Mouse (Mus musculus) lung, postnatal 0 days (tissue): Measurements from ENCODE around the gene Hspa2. TPM values are rescaled to one million over a fixed set of nuclear protein-coding genes. Genes with fewer than 3 reads are reported as not detected.

ENCODE experiments used
- ATAC-seq: fragments of 200-750 bp; cut with Nextera tagmentation; 2 replicates; pipeline ENCODE4 v1.8.0; 2017; ENCODE audit warnings: moderate library complexity
- DNase-seq: peaks from one replicate; pipeline ENCODE4 v3.0.0-alpha.2; 2016; ENCODE audit warnings: low spot score
- H3K27ac ChIP-seq: fragments of 300-500 bp; sonication (generic); 2 replicates; pipeline ENCODE4 v1.5.1; 2014; ENCODE audit warnings: antibody characterized with exemption, mild to moderate bottlenecking, low read length, mixed read lengths
- H3K27me3 ChIP-seq: fragments of 300-500 bp; sonication (generic); replicated peaks from 2 replicates; pipeline ENCODE4 v1.6.1; 2014; ENCODE audit warnings: low read length, mixed read lengths; ENCODE audit not compliant: insufficient read depth
- H3K36me3 ChIP-seq: fragments of 300-500 bp; sonication (generic); 2 replicates; pipeline ENCODE4 v1.6.1; 2014; ENCODE audit warnings: low read length, mixed read lengths; ENCODE audit not compliant: insufficient read depth
- H3K4me1 ChIP-seq: fragments of 300-500 bp; sonication (generic); 2 replicates; pipeline ENCODE4 v1.6.1; 2014; ENCODE audit warnings: antibody characterized with exemption, low read depth, low read length, mixed read lengths; ENCODE audit not compliant: insufficient read depth
- H3K4me2 ChIP-seq: fragments of 300-500 bp; sonication (generic); replicated peaks from 2 replicates; pipeline ENCODE4 v1.6.1; 2014; ENCODE audit warnings: low read depth, mild to moderate bottlenecking, low read length, moderate library complexity, mixed read lengths
- H3K4me3 ChIP-seq: fragments of 300-500 bp; sonication (generic); 2 replicates; pipeline ENCODE4 v1.5.1; 2014; ENCODE audit warnings: low read depth, low read length
- H3K9ac ChIP-seq: fragments of 300-500 bp; sonication (generic); replicated peaks from 2 replicates; pipeline ENCODE4 v1.6.1; 2014; ENCODE audit warnings: low read depth, mild to moderate bottlenecking
- H3K9me3 ChIP-seq: fragments of 300-500 bp; sonication (generic); 2 replicates; pipeline ENCODE4 v1.6.1; 2016; ENCODE audit warnings: low read length, mixed read lengths
- CTCF ChIP-seq: IDR thresholded peaks from 2 replicates; pipeline ENCODE4 v1.5.1; 2016; ENCODE audit warnings: antibody characterized with exemption, mild to moderate bottlenecking
- EP300 ChIP-seq: IDR thresholded peaks from 2 replicates; pipeline ENCODE4 v1.6.1; 2016; ENCODE audit warnings: antibody characterized with exemption, mild to moderate bottlenecking, control low read depth
- WGBS: fragments of 180-500 bp; shearing (Covaris S2); extraction: QIAGEN DNeasy Blood & Tissue Kit; methylation state at CpG from one replicate; pipeline ENCODE4 v1.1.7; 2014; 5-methylcytosine and 5-hydroxymethylcytosine counted together
- polyA plus RNA-seq: library from polyadenylated mRNA; unstranded; fragments of >200 nt; fragmentation: Nextera tagmentation; extraction: Ambion mirVana; gene quantifications from 2 replicates; pipeline ENCODE4 v1.2.1, GENCODE M21; 2015

Hspa2 gene
- polyA plus RNA-seq, 1 experiment from 2014 or later, result 25.0 TPM

DNA sequence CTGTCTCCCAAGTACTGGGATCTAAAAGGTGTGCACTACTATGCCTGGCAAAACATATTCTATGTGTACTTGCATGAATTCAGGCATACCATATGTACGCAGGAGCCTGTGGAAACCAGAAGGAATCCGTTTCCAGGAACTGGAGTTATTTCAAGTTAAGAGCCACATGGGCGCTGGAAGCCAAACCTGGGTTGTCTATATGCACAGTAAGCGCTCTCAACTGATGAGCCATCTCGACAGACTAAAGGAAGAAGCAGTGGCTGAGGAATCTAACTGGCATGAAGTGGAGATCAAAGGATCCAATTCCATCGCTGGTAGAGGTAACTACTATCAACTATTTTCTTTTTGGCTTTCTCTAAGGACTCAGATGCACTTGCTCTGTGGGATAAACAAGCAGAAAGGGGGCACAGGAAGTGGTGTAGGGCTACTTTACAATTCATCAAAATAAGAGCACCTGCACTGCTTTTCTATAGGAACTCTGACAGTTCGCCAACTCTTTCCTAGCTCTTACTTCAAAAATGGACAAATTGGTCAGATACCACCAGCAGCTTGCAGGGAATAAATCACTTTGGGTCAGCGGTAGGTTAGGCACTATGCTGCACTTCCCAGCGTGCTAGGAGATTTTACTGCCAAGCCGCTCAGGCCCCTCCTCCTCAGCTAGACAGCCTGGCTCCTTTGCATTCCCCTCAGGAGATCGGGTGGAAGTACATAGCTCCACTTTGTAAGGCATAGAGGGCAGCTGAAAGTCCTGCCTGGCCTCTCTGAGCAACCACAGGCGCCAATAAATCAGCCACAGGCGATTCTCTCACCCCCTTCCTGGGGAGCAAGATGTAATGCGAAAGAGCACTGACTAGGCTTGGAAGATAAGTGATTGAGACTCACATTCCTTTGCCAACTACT is 36.6 kb upstream of the Hspa2 start:
- Histone ChIP-seq H3K9me3 (no peaks in the 10 kb centered on the region), H3K9ac (no peak overlapping the region), H3K4me2 (no peak overlapping the region; the same call in 1 of the 2 replicates), H3K4me3 (no peak overlapping the region), H3K27ac (no peak overlapping the region), H3K27me3 (no peaks in the 10 kb centered on the region), H3K4me1 (peaks cover 13% of the 10 kb centered on the region; the same call in 1 of the 2 replicates), H3K36me3 (no peaks in the 10 kb centered on the region)
- DNase-seq (peak; percentile 51), ATAC-seq (no peak)
- TF ChIP-seq EP300 (no peak), CTCF (no peak)
- 26% methylated on average over 14 of the region's 14 CpGs for WGBS

DNA sequence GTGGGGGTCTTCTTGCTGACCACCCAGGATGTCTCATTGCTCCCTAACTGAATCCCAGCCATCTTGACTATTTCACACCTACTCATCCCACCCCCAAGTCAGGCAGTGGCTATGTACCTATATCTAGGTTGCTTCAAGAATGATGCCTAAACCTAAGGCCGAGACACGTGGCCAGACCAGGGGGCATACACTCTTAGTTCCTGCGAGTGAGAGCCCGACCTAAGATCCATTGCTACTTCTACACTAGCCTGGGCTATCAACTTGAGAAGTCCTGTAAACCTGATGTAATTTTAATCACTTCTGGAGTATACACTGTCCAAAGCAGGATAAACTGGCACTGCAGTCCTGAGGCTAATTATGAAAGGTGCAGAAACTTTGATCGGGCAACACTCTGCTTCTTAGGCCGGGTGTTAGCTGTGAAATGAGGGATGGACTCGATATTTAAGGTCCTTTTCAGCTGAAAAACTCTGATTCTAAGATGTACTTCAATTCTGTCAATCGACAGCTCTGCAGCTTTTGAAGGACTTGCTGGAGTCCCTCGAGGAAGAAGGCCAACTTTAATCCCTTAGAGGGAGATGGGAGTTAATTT is 35.7 kb upstream of the Hspa2 start:
- no peaks in the 10 kb centered on the region for H3K27me3 ChIP-seq
- H3K4me1 ChIP-seq, result peaks cover 18% of the 10 kb centered on the region; the same call in 1 of the 2 replicates
- 18% methylated on average over 9 of the region's 9 CpGs for WGBS
- no peak overlapping the region for H3K9ac ChIP-seq
- TF ChIP-seq CTCF (no peak), EP300 (no peak)
- H3K4me2 ChIP-seq, result peak overlapping the region; percentile 93
- H3K4me3 ChIP-seq, result peak overlapping the region; percentile 97
- H3K36me3 ChIP-seq, result no peaks in the 10 kb centered on the region
- no peak for DNase-seq
- no peaks in the 10 kb centered on the region for H3K9me3 ChIP-seq
- no peak overlapping the region for H3K27ac ChIP-seq
- no peak for ATAC-seq

DNA sequence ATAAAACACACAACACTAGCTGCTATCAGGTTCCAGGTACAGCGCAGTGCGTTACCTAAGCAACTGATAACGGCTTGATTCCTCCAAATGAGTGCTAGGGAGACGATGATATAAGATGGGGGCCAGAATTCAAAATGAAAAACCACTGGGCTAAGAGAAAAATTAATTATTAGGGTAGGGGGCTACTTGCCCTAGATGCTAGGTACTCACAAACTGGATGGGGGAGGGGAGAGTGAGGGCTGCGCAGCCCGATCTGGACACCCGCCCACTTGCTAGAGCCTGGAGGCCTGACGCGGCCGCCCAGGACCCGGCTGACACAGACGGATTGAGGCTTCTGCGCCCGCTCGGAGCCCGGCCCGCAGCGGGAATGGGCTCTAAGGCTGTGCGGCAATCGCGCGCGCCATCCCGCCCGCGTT is 35.2 kb upstream of the Hspa2 start:
- Histone ChIP-seq H3K4me3 (peak overlapping the region; percentile 97), H3K9ac (peak overlapping the region; percentile 95), H3K36me3 (no peaks in the 10 kb centered on the region), H3K27ac (peak overlapping the region; percentile 100), H3K4me2 (peak overlapping the region; percentile 93), H3K27me3 (no peaks in the 10 kb centered on the region), H3K4me1 (peaks cover 18% of the 10 kb centered on the region; the same call in 1 of the 2 replicates), H3K9me3 (no peaks in the 10 kb centered on the region)
- under 1% methylated on average over 26 of the region's 26 CpGs for WGBS
- peak; percentile 67 for DNase-seq
- peak; percentile 16 for ATAC-seq
- no peak for TF ChIP-seq CTCF
- TF ChIP-seq EP300, result no peak

DNA sequence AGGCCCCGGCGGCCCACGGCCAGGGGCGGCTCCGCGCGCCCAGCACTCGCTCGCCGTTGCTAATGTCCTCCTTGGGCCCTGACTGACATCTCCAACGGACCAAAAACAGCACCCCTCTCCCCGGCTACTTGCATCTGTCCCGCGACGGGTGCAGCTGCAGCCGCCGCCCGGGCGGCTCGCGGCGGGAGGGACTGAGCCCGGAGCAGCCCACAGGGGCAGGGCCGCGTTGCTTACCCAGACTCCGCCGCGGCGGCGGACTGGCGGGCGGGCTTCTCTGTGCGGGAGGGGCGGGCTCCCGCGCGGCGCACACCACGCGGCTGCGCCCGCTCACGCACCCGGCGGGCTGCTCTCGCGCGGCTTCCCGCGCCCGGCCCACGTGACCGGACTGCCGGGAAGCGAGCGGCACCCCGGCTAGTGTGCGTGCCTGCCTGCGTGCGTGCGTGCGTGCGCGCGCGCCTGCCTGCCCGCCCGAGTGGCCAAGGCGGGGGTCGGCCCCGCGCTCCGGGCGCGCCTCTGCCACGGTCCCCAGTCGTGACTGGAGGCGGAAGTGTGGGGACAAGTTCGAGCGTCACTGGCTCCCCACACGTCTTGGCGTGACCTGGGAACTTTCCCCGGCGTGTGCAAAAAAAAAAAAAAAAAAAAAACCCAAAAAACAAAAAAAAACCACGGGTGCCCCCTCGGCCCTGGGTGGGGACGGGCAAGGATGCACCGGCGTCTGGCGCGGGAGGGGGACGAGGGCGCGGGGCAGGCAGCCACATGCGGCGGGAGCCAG is 34.6 kb upstream of the Hspa2 start, which contains the start of gene Zbtb25:
Gene Zbtb25, minus strand, starts transcription at position 397 of the 772 bp plus-strand sequence.
- Histone ChIP-seq H3K9me3 (no peaks in the 10 kb centered on the region), H3K27ac (peak within 1 kb of the TSS; percentile 100), H3K4me3 (peak within 1 kb of the TSS; percentile 97), H3K9ac (peak within 1 kb of the TSS; percentile 95), H3K36me3 (no peaks in the 10 kb centered on the region), H3K4me1 (peaks cover 18% of the 10 kb centered on the region; the same call in 1 of the 2 replicates), H3K27me3 (no peaks in the 10 kb centered on the region), H3K4me2 (peak within 1 kb of the TSS; percentile 93)
- TF ChIP-seq EP300 (no peak), CTCF (no peak)
- under 1% methylated on average over 63 of the region's 96 CpGs for WGBS
- peak; percentile 79 for ATAC-seq
- DNase-seq, result peak; percentile 94

DNA sequence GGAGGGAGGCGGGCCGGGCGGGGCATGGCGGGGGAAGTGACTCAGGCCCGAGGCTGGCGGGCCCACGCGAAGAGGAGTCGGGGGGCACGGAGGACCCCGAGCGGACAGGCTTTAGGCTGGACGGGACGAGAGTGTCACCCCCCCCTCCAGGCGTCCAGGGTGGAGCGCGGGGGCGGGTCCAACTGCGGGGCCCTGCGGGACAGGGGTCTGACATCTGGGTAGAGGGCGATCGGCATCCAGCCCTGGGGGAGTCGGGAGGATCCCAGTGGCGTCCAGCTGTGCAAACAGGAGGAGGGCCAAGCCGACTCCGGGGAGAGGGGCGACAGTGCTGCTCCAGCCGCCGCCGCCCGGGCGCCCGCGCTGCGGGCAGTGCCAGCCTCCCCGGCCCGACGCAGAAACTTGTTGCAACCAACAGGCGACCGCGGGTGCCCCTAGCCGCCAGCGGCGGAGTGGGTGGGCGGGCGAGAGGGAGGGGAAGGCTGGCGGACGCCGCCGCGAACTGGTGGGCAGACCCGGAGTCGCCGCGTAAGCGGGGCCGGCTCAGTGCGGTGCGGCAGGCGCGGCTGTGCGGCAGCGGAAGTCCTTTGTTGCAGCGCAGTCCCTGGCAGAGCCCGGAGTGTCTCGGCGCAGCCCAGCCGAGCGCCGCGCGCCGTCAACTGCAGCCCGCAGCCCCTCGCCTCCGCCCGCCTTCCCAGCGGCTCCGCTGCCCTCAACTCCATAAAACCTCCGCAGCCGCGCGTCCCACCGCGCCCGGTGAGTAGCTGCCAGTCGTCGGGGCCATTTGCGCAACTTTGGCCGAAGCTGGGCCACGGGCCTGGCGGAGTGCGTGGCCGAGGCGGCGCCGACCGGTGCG is 33.8 kb upstream of the Hspa2 start, which contains the start of gene Zbtb1:
Gene Zbtb1, plus strand, starts transcription at position 289 of the 853 bp plus-strand sequence.
- peak; percentile 70 for ATAC-seq
- DNase-seq, result peak; percentile 86
- Histone ChIP-seq H3K9me3 (no peaks in the 10 kb centered on the region), H3K27ac (peak within 1 kb of the TSS; percentile 100), H3K9ac (peak within 1 kb of the TSS; percentile 95), H3K4me1 (peaks cover 18% of the 10 kb centered on the region; the same call in 1 of the 2 replicates), H3K4me3 (peak within 1 kb of the TSS; percentile 97), H3K27me3 (no peaks in the 10 kb centered on the region), H3K36me3 (no peaks in the 10 kb centered on the region), H3K4me2 (peak within 1 kb of the TSS; percentile 93)
- peak; percentile 49 for TF ChIP-seq CTCF
- no peak for TF ChIP-seq EP300
- under 1% methylated on average over 67 of the region's 99 CpGs for WGBS
